Mouse (Mus musculus) lung, embryonic 15.5 days (tissue): ENCODE measurements around the gene Fip1l1. TPM values are rescaled to one million over a fixed set of nuclear protein-coding genes. Genes with fewer than 3 reads are reported as not detected.

Experiments used
- ATAC-seq: fragments of 200-750 bp; cut with Nextera tagmentation; 2 replicates; pipeline ENCODE4 v1.8.0; 2017; ENCODE audit warnings: moderate number of reproducible peaks, borderline replicate concordance; ENCODE audit not compliant: low FRiP score, low TSS enrichment; ENCODE audit errors: extremely low read depth
- H3K27ac ChIP-seq: fragments of 300-500 bp; sonication (generic); 2 replicates; pipeline ENCODE4 v1.5.1; 2015; ENCODE audit warnings: moderate library complexity, mild to moderate bottlenecking, inconsistent platforms
- H3K27me3 ChIP-seq: fragments of 300-500 bp; sonication (generic); 2 replicates; pipeline ENCODE4 v1.6.1; 2015; ENCODE audit warnings: inconsistent platforms
- H3K36me3 ChIP-seq: fragments of 300-500 bp; sonication (generic); 2 replicates; pipeline ENCODE4 v1.6.1; 2015; ENCODE audit warnings: inconsistent platforms
- H3K4me1 ChIP-seq: fragments of 300-500 bp; sonication (generic); 2 replicates; pipeline ENCODE4 v1.6.1; 2015; ENCODE audit warnings: inconsistent platforms
- H3K4me2 ChIP-seq: fragments of 300-500 bp; sonication (generic); 2 replicates; pipeline ENCODE4 v1.6.1; 2015; ENCODE audit warnings: inconsistent platforms, mild to moderate bottlenecking, moderate library complexity
- H3K4me3 ChIP-seq: fragments of 300-500 bp; sonication (generic); 2 replicates; pipeline ENCODE4 v1.5.1; 2015; ENCODE audit warnings: mild to moderate bottlenecking, inconsistent platforms
- H3K9ac ChIP-seq: fragments of 300-500 bp; sonication (generic); 2 replicates; pipeline ENCODE4 v1.6.1; 2015; ENCODE audit warnings: inconsistent platforms
- H3K9me3 ChIP-seq: fragments of 300-500 bp; sonication (generic); 2 replicates; pipeline ENCODE4 v1.6.1; 2016; ENCODE audit warnings: inconsistent platforms
- WGBS: fragments of 180-500 bp; shearing (Covaris S2); methylation state at CpG from one replicate; pipeline ENCODE4 v1.1.7; 2015; 5-methylcytosine and 5-hydroxymethylcytosine counted together
- polyA plus RNA-seq: library from polyadenylated mRNA; unstranded; fragments of >200 nt; fragmentation: Nextera tagmentation; extraction: Ambion mirVana; gene quantifications from 2 replicates; pipeline ENCODE4 v1.2.1, GENCODE M21; 2015

The Fip1l1 gene
- polyA plus RNA-seq, 1 experiment from 2014 or later, result 85.0 TPM

GRCm38 (mm10) chr5:74617816-74618572 lies 82.7 kb downstream of the Fip1l1 start:
- H3K9ac ChIP-seq, result no peak overlapping the region
- H3K27me3 ChIP-seq, result peaks cover 9% of the 10 kb centered on the region; the same call in 1 of the 2 replicates
- H3K4me1 ChIP-seq, result peaks cover 13% of the 10 kb centered on the region
- no peaks in the 10 kb centered on the region for H3K9me3 ChIP-seq
- no peak for ATAC-seq
- 37% methylated on average over 10 of the region's 13 CpGs for WGBS
- H3K4me3 ChIP-seq, result no peak overlapping the region
- no peaks in the 10 kb centered on the region for H3K36me3 ChIP-seq
- no peak overlapping the region for H3K27ac ChIP-seq
- H3K4me2 ChIP-seq, result no peak overlapping the region

- ATAC-seq, result no peak
- H3K4me3 ChIP-seq, result no peak overlapping the region
- WGBS, result 62% methylated on average over 3 of the region's 3 CpGs
- no peaks in the 10 kb centered on the region for H3K36me3 ChIP-seq
- peaks cover 8% of the 10 kb centered on the region; the same call in 1 of the 2 replicates for H3K4me1 ChIP-seq
- no peak overlapping the region for H3K9ac ChIP-seq
- no peak overlapping the region for H3K4me2 ChIP-seq
- no peaks in the 10 kb centered on the region for H3K9me3 ChIP-seq
- no peak overlapping the region for H3K27ac ChIP-seq
- peaks cover 9% of the 10 kb centered on the region; the same call in 1 of the 2 replicates for H3K27me3 ChIP-seq
Observed at GRCm38 (mm10) chr5:74618573-74619059, 83.4 kb downstream of the Fip1l1 start.

DNA sequence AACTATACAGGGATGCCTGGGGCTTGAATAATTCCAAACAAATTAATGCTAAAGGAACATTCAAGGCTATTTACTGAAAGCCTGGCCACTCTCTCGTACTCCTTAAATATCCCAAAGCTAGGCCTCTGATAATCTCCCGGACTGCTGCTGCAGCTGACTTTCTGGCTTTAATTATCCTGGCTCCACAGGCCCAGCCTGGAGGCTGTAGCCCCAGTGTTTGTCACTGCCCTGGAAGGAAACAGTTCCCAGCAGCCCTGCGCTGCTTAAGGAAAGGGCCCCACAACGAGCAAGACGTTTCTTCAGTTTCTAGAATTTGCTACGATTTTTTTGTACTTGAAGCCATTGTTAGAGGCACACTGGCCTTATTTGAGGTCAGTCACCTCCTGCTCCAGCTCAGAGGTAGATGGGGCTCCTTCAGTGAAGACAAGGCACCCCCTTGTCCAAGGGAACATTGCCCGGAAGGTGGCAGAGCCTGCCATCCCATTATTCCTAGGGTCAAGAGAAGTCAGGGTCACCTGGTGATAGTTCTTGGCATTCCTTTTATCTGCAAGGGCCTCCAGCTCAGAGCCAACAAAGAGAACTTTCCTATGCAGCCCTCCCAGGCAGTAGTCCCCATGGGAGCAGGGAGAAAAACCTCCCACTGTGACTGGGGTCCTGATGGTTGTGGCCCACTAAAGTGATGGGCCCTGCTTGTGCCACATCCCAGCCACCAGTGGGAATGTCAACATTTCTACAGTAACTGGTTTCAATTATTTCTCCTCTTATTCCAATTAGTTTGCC lies 86.6 kb downstream of the Fip1l1 start:
- Histone ChIP-seq H3K27ac (no peak overlapping the region), H3K27me3 (no peaks in the 10 kb centered on the region), H3K4me3 (no peak overlapping the region), H3K36me3 (no peaks in the 10 kb centered on the region), H3K9ac (no peak overlapping the region), H3K4me2 (no peak overlapping the region), H3K4me1 (peaks cover 3% of the 10 kb centered on the region; the same call in 1 of the 2 replicates), H3K9me3 (no peaks in the 10 kb centered on the region)
- ATAC-seq, result no peak
- 51% methylated on average over 7 of the region's 7 CpGs for WGBS

DNA sequence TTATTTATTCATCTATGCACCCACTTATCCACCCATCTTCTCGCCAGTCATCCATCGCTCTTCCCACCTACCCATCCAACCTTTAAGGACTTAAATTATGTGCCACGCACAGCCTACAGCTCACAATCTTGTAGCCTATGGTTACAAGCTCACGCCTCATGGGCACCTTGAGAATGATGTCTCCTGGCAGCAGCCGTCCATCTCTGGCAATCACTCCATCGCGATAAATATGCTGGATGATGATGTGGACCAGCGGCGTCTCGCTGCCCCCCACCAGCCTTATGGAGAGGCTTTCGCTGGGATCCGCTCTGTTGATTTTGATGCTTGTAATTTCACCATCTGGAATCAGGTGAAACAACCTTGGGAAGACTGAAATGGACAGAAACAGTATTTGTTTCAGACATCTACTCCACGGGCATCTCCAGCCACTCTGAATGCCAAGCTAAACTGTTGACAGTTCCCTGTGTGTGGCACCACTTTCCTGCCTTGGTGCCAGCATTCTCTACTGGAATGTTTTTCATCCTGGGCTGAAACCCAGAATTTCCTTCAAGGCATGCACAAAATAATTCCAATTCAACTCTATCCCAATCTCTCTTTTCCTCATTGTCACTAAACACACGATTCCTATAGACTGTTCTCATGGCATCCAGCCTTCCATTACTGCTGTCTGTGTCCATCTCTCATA lies 88.2 kb downstream of the Fip1l1 start:
- no peaks in the 10 kb centered on the region for H3K9me3 ChIP-seq
- H3K27ac ChIP-seq, result no peak overlapping the region
- no peaks in the 10 kb centered on the region for H3K27me3 ChIP-seq
- H3K4me1 ChIP-seq, result peaks cover 3% of the 10 kb centered on the region; the same call in 1 of the 2 replicates
- no peak overlapping the region for H3K4me3 ChIP-seq
- WGBS, result 91% methylated on average over 14 of the region's 14 CpGs
- no peak for ATAC-seq
- H3K4me2 ChIP-seq, result no peak overlapping the region
- H3K36me3 ChIP-seq, result no peaks in the 10 kb centered on the region
- H3K9ac ChIP-seq, result no peak overlapping the region

- WGBS, result 56% methylated on average over 5 of the region's 5 CpGs
- Histone ChIP-seq H3K4me3 (no peak overlapping the region), H3K9me3 (no peaks in the 10 kb centered on the region), H3K27me3 (no peaks in the 10 kb centered on the region), H3K4me1 (peaks cover 3% of the 10 kb centered on the region; the same call in 1 of the 2 replicates), H3K27ac (no peak overlapping the region), H3K4me2 (no peak overlapping the region), H3K36me3 (no peaks in the 10 kb centered on the region), H3K9ac (no peak overlapping the region)
- no peak for ATAC-seq
Observed at GRCm38 (mm10) chr5:74624385-74624784, 89.1 kb downstream of the Fip1l1 start.

DNA sequence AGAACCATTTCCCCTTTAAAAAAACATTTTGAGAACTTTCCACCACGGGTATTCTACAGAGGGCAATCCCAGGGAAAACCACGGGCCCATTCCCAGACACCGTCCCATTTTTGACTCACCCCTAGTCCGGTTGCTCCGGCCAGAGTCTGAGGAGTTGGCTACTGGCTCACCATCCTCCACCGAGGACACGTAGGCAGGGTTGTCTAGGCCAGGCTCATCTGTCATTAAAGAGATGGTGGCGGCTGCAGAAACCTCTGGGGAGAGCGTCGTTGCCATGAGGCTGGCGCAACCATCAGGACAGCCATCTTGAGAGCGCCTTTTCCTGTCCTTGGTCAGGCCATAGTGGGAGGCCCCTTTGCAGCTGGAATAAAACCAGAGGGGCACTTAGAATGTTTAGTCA lies 92.8 kb downstream of the Fip1l1 start:
- Histone ChIP-seq H3K9ac (no peak overlapping the region), H3K4me2 (no peak overlapping the region), H3K27me3 (no peaks in the 10 kb centered on the region), H3K27ac (no peak overlapping the region), H3K36me3 (no peaks in the 10 kb centered on the region), H3K9me3 (no peaks in the 10 kb centered on the region), H3K4me1 (peaks cover 7% of the 10 kb centered on the region; the same call in 1 of the 2 replicates), H3K4me3 (no peak overlapping the region)
- WGBS, result 84% methylated on average over 12 of the region's 12 CpGs
- ATAC-seq, result no peak

DNA sequence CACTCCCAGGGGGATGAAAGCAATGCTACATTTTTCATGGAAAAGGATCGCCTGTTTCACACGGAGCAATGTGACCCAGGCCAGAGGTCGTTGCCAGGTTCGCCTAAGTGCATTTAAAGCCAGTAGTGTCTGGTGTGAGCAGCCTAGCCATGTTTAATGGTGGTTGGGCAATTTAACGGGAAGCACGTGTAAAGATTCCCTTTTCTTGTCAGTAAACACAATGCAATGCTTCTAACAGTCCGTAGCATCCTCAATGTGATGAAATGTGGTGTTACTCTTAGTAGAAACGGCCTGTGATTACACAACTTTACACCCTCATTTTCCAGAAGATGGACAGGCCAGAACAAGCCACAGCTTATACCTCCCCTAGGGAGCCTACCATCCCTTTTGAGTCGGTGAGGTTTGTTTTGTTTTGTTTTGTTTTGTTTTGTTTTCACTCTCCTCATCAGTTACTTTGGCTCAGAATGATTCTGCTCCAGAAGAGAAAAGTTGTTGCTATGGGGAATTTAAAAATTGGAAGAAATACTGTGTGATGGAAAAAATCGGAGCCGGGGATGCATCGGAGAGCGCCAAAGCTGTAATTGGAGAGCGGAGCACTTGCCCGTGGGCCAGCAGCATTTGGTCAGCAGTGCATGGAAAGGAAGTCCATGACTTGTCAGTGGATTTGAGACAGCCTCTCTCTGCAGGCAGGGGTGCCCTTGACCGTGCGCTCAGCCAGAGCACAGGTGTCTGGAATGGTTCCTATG lies 97.3 kb downstream of the Fip1l1 start:
- 48% methylated on average over 17 of the region's 17 CpGs for WGBS
- Histone ChIP-seq H3K36me3 (no peaks in the 10 kb centered on the region), H3K27me3 (no peaks in the 10 kb centered on the region), H3K9ac (no peak overlapping the region), H3K4me3 (no peak overlapping the region), H3K27ac (no peak overlapping the region), H3K4me2 (no peak overlapping the region), H3K4me1 (peaks cover 8% of the 10 kb centered on the region; the same call in 1 of the 2 replicates), H3K9me3 (no peaks in the 10 kb centered on the region)
- no peak; the same call in 1 of the 2 replicates for ATAC-seq

- peaks cover 8% of the 10 kb centered on the region; the same call in 1 of the 2 replicates for H3K4me1 ChIP-seq
- no peaks in the 10 kb centered on the region for H3K27me3 ChIP-seq
- H3K9ac ChIP-seq, result no peak overlapping the region
- no peak overlapping the region for H3K4me3 ChIP-seq
- H3K9me3 ChIP-seq, result no peaks in the 10 kb centered on the region
- H3K36me3 ChIP-seq, result no peaks in the 10 kb centered on the region
- 81% methylated on average over 6 of the region's 6 CpGs for WGBS
- H3K27ac ChIP-seq, result no peak overlapping the region
- H3K4me2 ChIP-seq, result no peak overlapping the region
- ATAC-seq, result no peak
Observed at GRCm38 (mm10) chr5:74633453-74633852, 98.2 kb downstream of the Fip1l1 start.

GRCm38 (mm10) chr5:74634391-74634790 lies 99.1 kb downstream of the Fip1l1 start:
- no peaks in the 10 kb centered on the region for H3K27me3 ChIP-seq
- H3K27ac ChIP-seq, result no peak overlapping the region
- H3K4me2 ChIP-seq, result no peak overlapping the region
- no peaks in the 10 kb centered on the region for H3K36me3 ChIP-seq
- no peak overlapping the region for H3K4me3 ChIP-seq
- no peak for ATAC-seq
- no peak overlapping the region for H3K9ac ChIP-seq
- peaks cover 8% of the 10 kb centered on the region; the same call in 1 of the 2 replicates for H3K4me1 ChIP-seq
- H3K9me3 ChIP-seq, result no peaks in the 10 kb centered on the region
- WGBS, result 51% methylated on average over 3 of the region's 3 CpGs

DNA sequence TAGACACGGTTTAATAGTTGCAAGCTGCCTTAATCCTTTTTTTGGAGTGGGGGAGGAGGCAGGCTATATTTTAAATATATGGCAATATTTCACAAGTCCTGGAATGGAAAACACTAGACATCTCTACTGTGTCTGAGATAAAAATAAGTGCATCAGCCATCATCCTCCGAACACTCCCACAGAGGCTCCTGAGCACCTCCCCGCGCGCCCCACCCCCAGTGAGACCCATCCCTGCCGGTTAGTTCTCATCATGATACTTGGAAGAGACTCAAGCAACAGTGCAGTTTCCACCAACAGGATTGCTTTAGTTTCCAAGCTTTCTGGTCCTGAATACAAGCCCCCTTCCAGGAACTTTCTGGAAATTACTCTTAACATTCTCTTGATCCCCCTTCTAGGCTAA lies 104.3 kb downstream of the Fip1l1 start:
- no peak for ATAC-seq
- H3K27me3 ChIP-seq, result no peaks in the 10 kb centered on the region
- no peak overlapping the region for H3K4me3 ChIP-seq
- no peak overlapping the region for H3K4me2 ChIP-seq
- 0 out of 2 replicates have a peak, but pooled peaks cover 2% of the 10 kb centered on the region for H3K4me1 ChIP-seq
- no peak overlapping the region for H3K9ac ChIP-seq
- 75% methylated on average over 6 of the region's 6 CpGs for WGBS
- no peak overlapping the region for H3K27ac ChIP-seq
- no peaks in the 10 kb centered on the region for H3K36me3 ChIP-seq
- no peaks in the 10 kb centered on the region for H3K9me3 ChIP-seq

DNA sequence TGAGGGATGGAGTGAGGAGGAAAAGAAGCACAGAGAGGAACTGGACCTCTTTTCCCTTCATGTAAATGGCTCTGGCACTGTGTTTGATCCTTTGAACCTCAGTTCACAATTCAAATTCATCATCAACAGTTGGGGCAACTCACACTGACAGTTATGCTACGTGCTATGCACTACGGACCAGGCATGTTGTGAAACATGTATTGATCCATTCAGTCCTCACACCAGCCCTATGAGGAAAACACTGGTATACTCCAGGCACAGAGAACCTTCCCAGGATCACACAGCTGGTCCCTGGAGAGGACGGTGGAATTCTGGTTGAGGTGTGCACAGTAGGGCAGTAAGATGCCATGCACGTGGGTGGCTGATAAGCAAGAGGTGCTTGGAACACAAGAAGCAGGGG lies 105.3 kb downstream of the Fip1l1 start:
- Histone ChIP-seq H3K9ac (no peak overlapping the region), H3K4me3 (no peak overlapping the region), H3K4me2 (no peak overlapping the region), H3K4me1 (0 out of 2 replicates have a peak, but pooled peaks cover 2% of the 10 kb centered on the region), H3K27ac (no peak overlapping the region), H3K36me3 (no peaks in the 10 kb centered on the region), H3K27me3 (no peaks in the 10 kb centered on the region), H3K9me3 (no peaks in the 10 kb centered on the region)
- ATAC-seq, result no peak
- WGBS, result 70% methylated on average over 4 of the region's 4 CpGs
